Mouse (Mus musculus) cortical plate, adult 2 months (tissue): ENCODE results near the gene Igsf6.

ENCODE experiments used
- CTCF ChIP-seq: fragments of 200-500 bp; IDR thresholded peaks from 2 replicates; pipeline ENCODE4 v1.5.1; 2011; ENCODE audit warnings: mild to moderate bottlenecking, control low read depth, low read length; ENCODE audit not compliant: insufficient read depth; ENCODE audit errors: extremely low read depth
- POLR2A ChIP-seq: fragments of 200-500 bp; IDR thresholded peaks from 2 replicates; pipeline ENCODE4 v1.6.1; 2011; ENCODE audit warnings: mild to moderate bottlenecking, low read length, control low read depth; ENCODE audit not compliant: insufficient read depth; ENCODE audit errors: extremely low read depth

DNA sequence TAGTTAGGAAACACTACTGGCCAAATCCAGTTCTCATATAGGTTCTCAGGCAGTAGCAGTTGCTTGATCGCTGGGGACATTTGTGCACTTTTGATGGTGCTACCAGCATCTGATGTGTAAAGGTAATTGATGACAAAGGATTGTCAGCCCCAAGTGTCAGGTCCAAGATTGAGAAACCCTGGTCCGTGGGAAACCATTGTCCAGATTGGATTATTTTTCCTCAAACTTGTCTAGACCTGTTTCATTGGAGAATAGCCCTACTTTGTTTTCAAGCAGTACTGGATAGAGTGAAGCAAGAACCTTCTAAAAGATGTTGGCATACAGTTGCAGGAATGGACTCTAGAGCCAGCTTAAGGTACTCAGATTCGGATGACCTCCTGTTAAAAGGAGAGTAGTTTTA, 31.4 kb downstream of the Igsf6 start:
- TF ChIP-seq CTCF (no peak), POLR2A (no peak)
